Mouse (Mus musculus) midbrain, embryonic 11.5 days (tissue): ENCODE measurements at regions not wholly inside any gene's neighbourhood (a gene's known extent, or its start where the extent isn't known, plus 50 kb on each side); places are given as distances from the start of the nearest gene placed in this dataset.
A peak's percentile ranks its signal among the peaks of the same experiment; 100 is the strongest.

Source experiments
- ATAC-seq: fragments of 200-750 bp; cut with Nextera tagmentation; 2 replicates; pipeline ENCODE4 v1.8.0; 2017; ENCODE audit warnings: moderate TSS enrichment, moderate library complexity; ENCODE audit not compliant: low FRiP score
- DNase-seq: peaks from one replicate; pipeline ENCODE4 v3.0.0; 2015; ENCODE audit warnings: low spot score; ENCODE audit errors: missing footprints
- H3K27ac ChIP-seq: fragments of 300-500 bp; sonication (generic); 2 replicates; pipeline ENCODE4 v1.5.1; 2014; ENCODE audit warnings: low read depth, low read length
- H3K27me3 ChIP-seq: fragments of 300-500 bp; sonication (generic); 2 replicates; pipeline ENCODE4 v1.6.1; 2014; ENCODE audit warnings: mild to moderate bottlenecking, low read length, moderate library complexity, mixed read lengths; ENCODE audit not compliant: control insufficient read depth, insufficient read depth
- H3K36me3 ChIP-seq: fragments of 300-500 bp; sonication (generic); 2 replicates; pipeline ENCODE4 v1.6.1; 2014; ENCODE audit warnings: mild to moderate bottlenecking, low read length, moderate library complexity, mixed read lengths; ENCODE audit not compliant: control insufficient read depth, insufficient read depth
- H3K4me1 ChIP-seq: fragments of 300-500 bp; sonication (generic); 2 replicates; pipeline ENCODE4 v1.6.1; 2014; ENCODE audit warnings: low read length; ENCODE audit not compliant: control insufficient read depth, insufficient read depth
- H3K4me2 ChIP-seq: fragments of 300-500 bp; sonication (generic); 2 replicates; pipeline ENCODE4 v1.6.1; 2014; ENCODE audit warnings: mild to moderate bottlenecking, moderate library complexity
- H3K4me3 ChIP-seq: fragments of 300-500 bp; sonication (generic); 2 replicates; pipeline ENCODE4 v1.5.1; 2014; ENCODE audit warnings: low read depth, low read length
- H3K9ac ChIP-seq: fragments of 300-500 bp; sonication (generic); 2 replicates; pipeline ENCODE4 v1.6.1; 2014; ENCODE audit warnings: low read length
- H3K9me3 ChIP-seq: fragments of 300-500 bp; sonication (generic); 2 replicates; pipeline ENCODE4 v1.6.1; 2016; ENCODE audit warnings: low read length; ENCODE audit not compliant: control insufficient read depth
- WGBS: fragments of 180-500 bp; shearing (Covaris S2); extraction: QIAGEN DNeasy Blood & Tissue Kit; methylation state at CpG from one replicate; pipeline ENCODE4 v1.1.7; 2014; 5-methylcytosine and 5-hydroxymethylcytosine counted together

GRCm38 (mm10) chr16:91172510-91172909, 52.7 kb upstream of the Olig2 start:
- Histone ChIP-seq H3K4me2 (no peak overlapping the region), H3K9me3 (no peaks in the 10 kb centered on the region), H3K4me1 (peaks cover 35% of the 10 kb centered on the region), H3K36me3 (no peaks in the 10 kb centered on the region), H3K27ac (no peak overlapping the region), H3K27me3 (peaks cover 68% of the 10 kb centered on the region), H3K4me3 (no peak overlapping the region), H3K9ac (no peak overlapping the region)
- 56% methylated on average over 9 of the region's 9 CpGs for WGBS
- ATAC-seq (no peak), DNase-seq (peak; percentile 88)

GRCm38 (mm10) chr16:91173241-91173640, 52.0 kb upstream of the Olig2 start:
- peak overlapping the region; percentile 21; the same call in 1 of the 2 replicates for H3K9ac ChIP-seq
- no peak overlapping the region for H3K4me2 ChIP-seq
- no peaks in the 10 kb centered on the region for H3K9me3 ChIP-seq
- no peak overlapping the region for H3K4me3 ChIP-seq
- ATAC-seq (peak; percentile 20), DNase-seq (peak; percentile 92)
- 31% methylated on average over 15 of the region's 15 CpGs for WGBS
- no peaks in the 10 kb centered on the region for H3K36me3 ChIP-seq
- H3K4me1 ChIP-seq: peaks cover 35% of the 10 kb centered on the region
- H3K27ac ChIP-seq: no peak overlapping the region; the same call in 1 of the 2 replicates
- peaks cover 67% of the 10 kb centered on the region for H3K27me3 ChIP-seq

GRCm38 (mm10) chr16:91173870-91174278, 51.4 kb upstream of the Olig2 start:
- no peaks in the 10 kb centered on the region for H3K9me3 ChIP-seq
- 18% methylated on average over 3 of the region's 3 CpGs for WGBS
- ATAC-seq (peak; percentile 57), DNase-seq (peak; percentile 89)
- H3K27me3 ChIP-seq: peaks cover 65% of the 10 kb centered on the region
- H3K9ac ChIP-seq: no peak overlapping the region
- H3K36me3 ChIP-seq: no peaks in the 10 kb centered on the region
- H3K4me2 ChIP-seq: no peak overlapping the region
- no peak overlapping the region for H3K4me3 ChIP-seq
- no peak overlapping the region; the same call in 1 of the 2 replicates for H3K27ac ChIP-seq
- peaks cover 32% of the 10 kb centered on the region for H3K4me1 ChIP-seq

GRCm38 (mm10) chr16:91174401-91174800, 50.9 kb upstream of the Olig2 start:
- no peaks in the 10 kb centered on the region for H3K9me3 ChIP-seq
- H3K4me1 ChIP-seq: peaks cover 32% of the 10 kb centered on the region
- WGBS: 54% methylated on average over 4 of the region's 4 CpGs
- DNase-seq (no peak), ATAC-seq (no peak)
- no peaks in the 10 kb centered on the region for H3K36me3 ChIP-seq
- no peak overlapping the region for H3K9ac ChIP-seq
- H3K4me2 ChIP-seq: no peak overlapping the region
- H3K27ac ChIP-seq: no peak overlapping the region
- peaks cover 62% of the 10 kb centered on the region for H3K27me3 ChIP-seq
- no peak overlapping the region for H3K4me3 ChIP-seq
